Mouse (Mus musculus): ENCODE measurements around the gene Zfp691. TPM values are rescaled to one million over a fixed set of nuclear protein-coding genes. Genes with fewer than 3 reads are reported as not detected.

The Zfp691 gene
- polyA plus RNA-seq, 1 experiment from 2014 or later = 5.1 TPM

DNA sequence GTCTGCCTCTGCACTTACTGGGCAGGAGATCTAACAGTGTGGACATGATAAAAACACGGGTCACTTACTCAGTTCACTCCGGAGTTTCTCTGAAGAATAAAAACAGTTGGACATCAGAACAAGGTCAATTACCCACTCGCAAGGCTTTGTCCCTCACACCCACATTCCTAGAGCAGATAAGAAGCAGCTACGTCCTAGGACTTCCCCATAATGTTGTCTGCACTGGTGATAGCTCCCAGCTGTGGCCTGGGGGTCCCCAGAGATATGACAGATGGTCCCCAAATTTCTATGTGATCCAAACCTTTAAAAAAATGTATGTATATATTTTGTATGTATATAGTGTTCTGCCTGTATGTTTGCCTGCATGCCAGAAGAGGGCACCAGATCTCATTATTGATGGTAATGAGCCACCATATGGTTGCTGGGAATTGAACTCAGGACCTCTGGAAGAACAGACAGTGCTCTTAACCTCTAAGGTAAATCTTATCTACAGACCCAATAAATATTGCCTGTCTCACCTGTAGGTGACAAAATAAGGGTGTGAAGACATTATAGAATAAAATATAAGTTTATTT is 6.2 kb upstream of the Zfp691 start:
- Histone ChIP-seq H3K9me3 (ENCODE audit: control insufficient read depth, low read length) (no peaks in the 10 kb centered on the region), H3K4me2 (ENCODE audit: low read depth, low read length) (no peak overlapping the region), H3K27me3 (replicated peaks; ENCODE audit: control insufficient read depth, insufficient read depth, low read length) (no peaks in the 10 kb centered on the region), H3K4me1 (ENCODE audit: control insufficient read depth, insufficient read depth, low read length) (no peaks in the 10 kb centered on the region), H3K36me3 (ENCODE audit: control insufficient read depth, insufficient read depth, low read length) (no peaks in the 10 kb centered on the region), H3K9ac (ENCODE audit: low read depth, low read length) (no peak overlapping the region), H3K27ac (replicated peaks; ENCODE audit: low read depth, low read length) (no peak overlapping the region), H3K4me3 (ENCODE audit: low read depth, low read length) (no peak overlapping the region)
- no peak for DNase-seq (ENCODE audit: low spot score)
- no peak for ATAC-seq (ENCODE audit: low read depth)
- 55% methylated on average over 4 of the region's 4 CpGs for WGBS

DNA sequence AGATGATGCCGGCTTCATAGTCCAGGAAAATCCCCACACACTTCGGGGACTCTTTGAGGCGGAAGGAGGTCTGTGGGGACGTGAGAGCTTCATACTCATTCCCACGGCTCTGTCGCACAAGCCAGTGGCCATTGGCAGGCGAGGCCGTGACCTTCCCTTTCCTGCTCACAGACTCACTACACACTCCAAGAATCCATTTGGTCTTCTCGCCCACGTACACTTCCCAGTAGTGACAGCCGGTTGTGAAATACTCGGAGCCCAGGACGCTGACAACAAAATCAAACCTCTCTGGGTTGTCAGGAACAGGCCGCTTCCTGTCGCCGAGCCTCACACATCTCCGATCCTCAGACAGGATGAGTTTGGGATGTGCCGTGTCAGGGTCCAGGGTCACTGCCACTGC is 4.3 kb upstream of the Zfp691 start:
- Histone ChIP-seq H3K9ac (ENCODE audit: low read depth, low read length) (no peak overlapping the region), H3K27ac (replicated peaks; ENCODE audit: low read depth, low read length) (no peak overlapping the region), H3K36me3 (ENCODE audit: control insufficient read depth, insufficient read depth, low read length) (no peaks in the 10 kb centered on the region), H3K4me1 (ENCODE audit: control insufficient read depth, insufficient read depth, low read length) (no peaks in the 10 kb centered on the region), H3K4me2 (ENCODE audit: low read depth, low read length) (no peak overlapping the region), H3K9me3 (ENCODE audit: control insufficient read depth, low read length) (no peaks in the 10 kb centered on the region), H3K27me3 (replicated peaks; ENCODE audit: control insufficient read depth, insufficient read depth, low read length) (no peaks in the 10 kb centered on the region), H3K4me3 (ENCODE audit: low read depth, low read length) (no peak overlapping the region)
- DNase-seq (ENCODE audit: low spot score) (no peak), ATAC-seq (ENCODE audit: low read depth) (no peak)
- 60% methylated on average over 18 of the region's 18 CpGs for WGBS

DNA sequence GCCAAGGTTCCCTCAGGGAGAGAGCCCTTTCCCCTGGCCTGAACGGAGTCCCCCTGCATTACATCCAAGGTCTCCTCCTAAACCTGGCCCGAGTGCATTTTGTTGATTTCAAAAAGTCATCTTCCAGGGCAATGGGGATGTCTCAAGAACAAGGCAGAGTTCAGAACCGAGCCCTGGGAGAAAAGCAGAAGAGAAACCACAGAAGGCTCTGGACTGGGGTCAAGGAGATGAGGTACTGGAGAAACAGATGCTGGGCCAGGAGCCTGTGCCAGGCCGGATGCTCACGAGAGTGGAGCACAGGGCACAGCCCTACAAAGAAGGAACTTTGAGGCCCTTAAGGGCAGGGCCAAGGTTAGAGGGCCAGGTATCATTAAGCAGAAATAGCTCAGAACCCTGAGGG is 3.7 kb upstream of the Zfp691 start:
- ATAC-seq (ENCODE audit: low read depth) = no peak
- DNase-seq (ENCODE audit: low spot score) = no peak
- H3K4me1 ChIP-seq (ENCODE audit: control insufficient read depth, insufficient read depth, low read length) = 0 out of 2 replicates have a peak, but pooled peaks cover 4% of the 10 kb centered on the region
- no peak overlapping the region for H3K27ac ChIP-seq (replicated peaks; ENCODE audit: low read depth, low read length)
- no peaks in the 10 kb centered on the region for H3K27me3 ChIP-seq (replicated peaks; ENCODE audit: control insufficient read depth, insufficient read depth, low read length)
- no peak overlapping the region for H3K4me3 ChIP-seq (ENCODE audit: low read depth, low read length)
- WGBS = 69% methylated on average over 5 of the region's 5 CpGs
- H3K4me2 ChIP-seq (ENCODE audit: low read depth, low read length) = no peak overlapping the region
- H3K36me3 ChIP-seq (ENCODE audit: control insufficient read depth, insufficient read depth, low read length) = no peaks in the 10 kb centered on the region
- no peak overlapping the region for H3K9ac ChIP-seq (ENCODE audit: low read depth, low read length)
- H3K9me3 ChIP-seq (ENCODE audit: control insufficient read depth, low read length) = no peaks in the 10 kb centered on the region

DNA sequence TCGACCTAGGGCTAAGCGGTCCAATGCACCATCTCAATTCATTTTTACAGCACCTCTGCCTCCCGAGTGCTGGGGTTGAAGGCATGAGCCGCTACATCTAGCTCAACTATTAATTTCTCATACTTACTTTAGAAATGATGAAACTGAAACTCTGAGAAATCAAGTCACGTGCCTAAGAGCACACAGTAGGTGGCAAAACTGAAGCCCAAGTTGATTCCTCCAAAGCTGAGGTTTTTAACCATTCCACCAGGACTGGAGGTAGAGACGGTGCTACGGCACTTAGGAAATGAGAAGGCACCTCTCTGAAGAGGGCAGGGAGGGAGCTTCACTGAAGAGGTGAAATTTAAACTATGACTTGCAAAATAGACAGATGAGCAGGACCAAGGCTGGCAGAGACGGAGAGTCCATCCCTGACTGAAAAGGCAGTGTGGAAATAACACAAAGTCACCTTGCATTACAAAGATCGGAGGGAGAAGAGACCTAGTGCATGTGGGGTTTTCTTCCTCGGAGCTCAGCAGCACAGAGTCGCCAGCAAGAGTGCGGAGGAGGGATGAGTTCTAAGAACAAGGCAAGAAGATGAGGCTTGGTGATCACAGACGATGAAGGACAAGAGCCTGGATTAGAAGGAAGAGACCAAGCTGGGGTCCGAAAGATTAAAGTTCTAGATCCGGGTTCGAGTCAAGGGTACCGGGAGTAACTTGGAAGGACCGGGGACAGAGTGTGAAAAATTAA is 910 bp downstream of the Zfp691 start:
- no peaks in the 10 kb centered on the region for H3K27me3 ChIP-seq (replicated peaks; ENCODE audit: control insufficient read depth, insufficient read depth, low read length)
- H3K4me2 ChIP-seq (ENCODE audit: low read depth, low read length) = peak overlapping the region; percentile 80
- peak overlapping the region; percentile 85 for H3K9ac ChIP-seq (ENCODE audit: low read depth, low read length)
- 0 out of 2 replicates have a peak overlapping the region, but pooled peaks have one; percentile 23 for H3K27ac ChIP-seq (replicated peaks; ENCODE audit: low read depth, low read length)
- H3K4me1 ChIP-seq (ENCODE audit: control insufficient read depth, insufficient read depth, low read length) = 0 out of 2 replicates have a peak, but pooled peaks cover 4% of the 10 kb centered on the region
- ATAC-seq (ENCODE audit: low read depth) = no peak
- DNase-seq (ENCODE audit: low spot score) = no peak
- H3K9me3 ChIP-seq (ENCODE audit: control insufficient read depth, low read length) = no peaks in the 10 kb centered on the region
- peaks cover 23% of the 10 kb centered on the region for H3K36me3 ChIP-seq (ENCODE audit: control insufficient read depth, insufficient read depth, low read length)
- H3K4me3 ChIP-seq (ENCODE audit: low read depth, low read length) = peak overlapping the region; percentile 80
- 36% methylated on average over 18 of the region's 18 CpGs for WGBS

DNA sequence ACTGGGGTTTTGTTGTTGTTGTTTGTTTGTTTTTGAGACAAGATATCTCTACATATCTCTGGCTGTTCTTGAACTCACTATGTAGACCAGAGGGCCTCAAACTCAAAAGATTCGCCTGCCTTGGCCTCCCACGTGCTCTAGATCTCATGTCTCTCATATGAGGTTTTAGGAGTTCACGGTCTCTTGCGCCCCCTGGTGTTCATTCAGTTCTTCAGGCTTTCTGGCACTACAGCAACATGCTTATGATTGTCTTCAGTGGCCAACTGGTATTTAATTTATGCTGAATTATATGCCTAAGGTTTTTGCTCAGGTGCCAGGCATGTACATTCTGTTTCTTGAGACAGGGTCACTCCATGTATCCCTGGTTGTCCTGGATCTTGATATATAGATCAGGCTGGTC is 6.3 kb downstream of the Zfp691 start:
- H3K4me1 ChIP-seq (ENCODE audit: control insufficient read depth, insufficient read depth, low read length) = no peaks in the 10 kb centered on the region
- no peak overlapping the region for H3K4me3 ChIP-seq (ENCODE audit: low read depth, low read length)
- H3K36me3 ChIP-seq (ENCODE audit: control insufficient read depth, insufficient read depth, low read length) = peaks cover 23% of the 10 kb centered on the region
- H3K27ac ChIP-seq (replicated peaks; ENCODE audit: low read depth, low read length) = no peak overlapping the region
- H3K27me3 ChIP-seq (replicated peaks; ENCODE audit: control insufficient read depth, insufficient read depth, low read length) = no peaks in the 10 kb centered on the region
- WGBS = 6% methylated on average over 4 of the region's 4 CpGs
- peak; percentile 87 for DNase-seq (ENCODE audit: low spot score)
- no peak overlapping the region for H3K9ac ChIP-seq (ENCODE audit: low read depth, low read length)
- H3K9me3 ChIP-seq (ENCODE audit: control insufficient read depth, low read length) = no peaks in the 10 kb centered on the region
- H3K4me2 ChIP-seq (ENCODE audit: low read depth, low read length) = no peak overlapping the region
- ATAC-seq (ENCODE audit: low read depth) = no peak

DNA sequence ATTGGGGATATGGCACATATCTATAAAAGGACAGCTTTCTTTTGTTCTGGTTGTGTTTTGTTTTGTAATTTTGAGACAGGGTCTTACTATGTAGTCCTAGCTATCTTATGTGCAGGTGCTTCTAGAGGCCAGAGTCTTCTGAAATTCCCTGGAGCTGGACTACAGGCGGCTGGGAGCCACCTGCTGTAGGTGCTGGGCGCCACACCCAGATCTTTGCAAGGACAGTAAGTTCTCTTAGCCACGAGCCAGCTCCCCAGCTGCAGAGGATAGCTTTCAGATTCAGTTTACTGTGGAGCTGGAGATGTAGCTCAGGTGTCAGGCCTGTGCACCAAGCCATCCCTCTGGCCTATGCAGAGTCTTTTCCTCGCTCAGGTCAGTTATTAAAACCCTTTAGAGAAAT is 6.9 kb downstream of the Zfp691 start:
- H3K9ac ChIP-seq (ENCODE audit: low read depth, low read length) = no peak overlapping the region
- 84% methylated on average over 4 of the region's 4 CpGs for WGBS
- no peaks in the 10 kb centered on the region for H3K4me1 ChIP-seq (ENCODE audit: control insufficient read depth, insufficient read depth, low read length)
- no peaks in the 10 kb centered on the region for H3K9me3 ChIP-seq (ENCODE audit: control insufficient read depth, low read length)
- DNase-seq (ENCODE audit: low spot score) (no peak), ATAC-seq (ENCODE audit: low read depth) (no peak)
- peaks cover 23% of the 10 kb centered on the region for H3K36me3 ChIP-seq (ENCODE audit: control insufficient read depth, insufficient read depth, low read length)
- no peak overlapping the region for H3K4me2 ChIP-seq (ENCODE audit: low read depth, low read length)
- H3K27me3 ChIP-seq (replicated peaks; ENCODE audit: control insufficient read depth, insufficient read depth, low read length) = no peaks in the 10 kb centered on the region
- no peak overlapping the region for H3K4me3 ChIP-seq (ENCODE audit: low read depth, low read length)
- no peak overlapping the region for H3K27ac ChIP-seq (replicated peaks; ENCODE audit: low read depth, low read length)

DNA sequence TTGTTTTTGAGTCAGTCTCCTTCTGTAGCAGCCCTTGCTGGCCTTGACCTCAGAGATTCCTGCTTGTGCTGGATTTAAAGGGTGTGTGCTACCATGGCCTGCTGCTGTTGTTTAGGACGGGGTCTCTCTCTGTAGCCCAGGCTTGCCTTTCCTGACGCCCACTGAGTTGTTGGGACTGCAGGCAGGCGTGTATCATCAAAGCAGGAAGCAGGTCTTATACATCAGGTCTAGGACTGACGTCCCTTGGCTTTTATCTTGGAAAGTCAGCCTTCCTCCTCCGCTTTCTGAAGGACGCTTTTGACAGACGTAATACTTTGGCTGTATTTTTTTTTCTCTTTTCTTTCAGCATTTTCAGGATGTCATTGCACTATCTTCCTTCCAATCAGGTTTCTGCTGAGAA is 8.1 kb downstream of the Zfp691 start:
- Histone ChIP-seq H3K9me3 (ENCODE audit: control insufficient read depth, low read length) (no peaks in the 10 kb centered on the region), H3K27me3 (replicated peaks; ENCODE audit: control insufficient read depth, insufficient read depth, low read length) (no peaks in the 10 kb centered on the region), H3K4me2 (ENCODE audit: low read depth, low read length) (no peak overlapping the region), H3K36me3 (ENCODE audit: control insufficient read depth, insufficient read depth, low read length) (peaks cover 23% of the 10 kb centered on the region), H3K27ac (replicated peaks; ENCODE audit: low read depth, low read length) (no peak overlapping the region), H3K4me1 (ENCODE audit: control insufficient read depth, insufficient read depth, low read length) (no peaks in the 10 kb centered on the region), H3K9ac (ENCODE audit: low read depth, low read length) (no peak overlapping the region), H3K4me3 (ENCODE audit: low read depth, low read length) (no peak overlapping the region)
- DNase-seq (ENCODE audit: low spot score) = no peak
- ATAC-seq (ENCODE audit: low read depth) = no peak
- 81% methylated on average over 7 of the region's 7 CpGs for WGBS

DNA sequence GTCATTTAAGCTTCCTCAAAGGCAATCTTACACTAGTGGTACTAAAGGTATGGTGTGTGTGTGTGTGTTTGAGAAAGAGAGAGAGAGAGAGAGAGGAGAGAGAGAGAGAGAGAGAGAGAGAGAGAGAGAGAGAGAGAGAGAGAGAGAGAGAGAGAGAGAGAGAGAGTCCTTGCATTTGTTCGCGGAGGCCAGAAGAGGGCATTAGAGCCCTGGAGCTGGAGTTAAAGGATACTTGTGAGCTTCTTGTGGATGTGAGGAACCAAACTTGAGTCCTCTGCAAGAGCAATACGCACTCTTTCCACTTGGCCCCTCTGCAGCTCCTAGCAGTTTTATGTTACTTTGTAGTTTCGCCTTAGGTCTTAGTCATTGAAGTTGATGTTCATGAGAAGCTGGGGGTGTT is 11.0 kb downstream of the Zfp691 start:
- Histone ChIP-seq H3K4me2 (ENCODE audit: low read depth, low read length) (no peak overlapping the region), H3K4me1 (ENCODE audit: control insufficient read depth, insufficient read depth, low read length) (no peaks in the 10 kb centered on the region), H3K4me3 (ENCODE audit: low read depth, low read length) (no peak overlapping the region), H3K27me3 (replicated peaks; ENCODE audit: control insufficient read depth, insufficient read depth, low read length) (no peaks in the 10 kb centered on the region), H3K27ac (replicated peaks; ENCODE audit: low read depth, low read length) (no peak overlapping the region), H3K9me3 (ENCODE audit: control insufficient read depth, low read length) (no peaks in the 10 kb centered on the region), H3K9ac (ENCODE audit: low read depth, low read length) (no peak overlapping the region), H3K36me3 (ENCODE audit: control insufficient read depth, insufficient read depth, low read length) (no peaks in the 10 kb centered on the region)
- ATAC-seq (ENCODE audit: low read depth) (no peak), DNase-seq (ENCODE audit: low spot score) (no peak)
- 73% methylated on average over 3 of the region's 4 CpGs for WGBS

DNA sequence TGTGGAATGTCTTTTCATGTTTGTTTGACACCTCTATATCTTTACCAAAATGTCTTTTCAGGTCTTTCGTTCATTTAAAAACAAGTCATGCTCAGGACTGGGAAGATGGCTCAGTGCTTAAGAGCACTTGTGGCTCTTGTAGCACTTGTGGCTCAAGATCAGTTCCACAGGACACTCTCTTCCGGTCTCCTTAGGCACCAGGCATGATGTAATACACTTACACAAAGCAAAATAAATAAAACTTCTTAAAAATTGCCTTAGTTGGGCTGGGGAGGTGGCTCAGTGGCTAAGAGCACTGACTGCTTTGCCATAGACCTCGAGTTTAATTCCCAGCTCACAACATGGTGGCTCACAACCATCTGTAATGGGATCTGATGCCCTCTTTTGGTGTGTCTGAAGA is 12.6 kb downstream of the Zfp691 start:
- Histone ChIP-seq H3K4me1 (ENCODE audit: control insufficient read depth, insufficient read depth, low read length) (no peaks in the 10 kb centered on the region), H3K27me3 (replicated peaks; ENCODE audit: control insufficient read depth, insufficient read depth, low read length) (no peaks in the 10 kb centered on the region), H3K9ac (ENCODE audit: low read depth, low read length) (no peak overlapping the region), H3K27ac (replicated peaks; ENCODE audit: low read depth, low read length) (no peak overlapping the region), H3K9me3 (ENCODE audit: control insufficient read depth, low read length) (no peaks in the 10 kb centered on the region), H3K36me3 (ENCODE audit: control insufficient read depth, insufficient read depth, low read length) (no peaks in the 10 kb centered on the region), H3K4me3 (ENCODE audit: low read depth, low read length) (no peak overlapping the region), H3K4me2 (ENCODE audit: low read depth, low read length) (no peak overlapping the region)
- 69% methylated on average over 3 of the region's 3 CpGs for WGBS
- ATAC-seq (ENCODE audit: low read depth) (no peak), DNase-seq (ENCODE audit: low spot score) (no peak)
